Mouse (Mus musculus) spleen, embryonic (tissue): ENCODE results near the gene Lhx5.

Experiments
- CTCF ChIA-PET: fragments of 350-600 bp; sonication (Branson Sonifier 250); formaldehyde crosslinking; loops from one replicate; lab custom pipeline; 2022; lab: Charles Lee

Lhx5 gene

GRCm38 (mm10) chr5:120461902-120462301 is 30.4 kb downstream of the Lhx5 start:
- CTCF ChIA-PET = no interaction called here

GRCm38 (mm10) chr5:120464321-120464720 is 32.8 kb downstream of the Lhx5 start:
- CTCF ChIA-PET = no interaction called here

- CTCF ChIA-PET = no interaction called here
Measured at GRCm38 (mm10) chr5:120465062-120465461, 33.6 kb downstream of the Lhx5 start.

GRCm38 (mm10) chr5:120465860-120466259 is 34.4 kb downstream of the Lhx5 start:
- CTCF ChIA-PET = interaction anchor here (0.6 kb wide), 1 partner anchor 27 kb away, joined by 3 read pairs; no protein-coding TSS in a partner anchor

GRCm38 (mm10) chr5:120467026-120467425 is 35.5 kb downstream of the Lhx5 start:
- CTCF ChIA-PET = no interaction called here

DNA sequence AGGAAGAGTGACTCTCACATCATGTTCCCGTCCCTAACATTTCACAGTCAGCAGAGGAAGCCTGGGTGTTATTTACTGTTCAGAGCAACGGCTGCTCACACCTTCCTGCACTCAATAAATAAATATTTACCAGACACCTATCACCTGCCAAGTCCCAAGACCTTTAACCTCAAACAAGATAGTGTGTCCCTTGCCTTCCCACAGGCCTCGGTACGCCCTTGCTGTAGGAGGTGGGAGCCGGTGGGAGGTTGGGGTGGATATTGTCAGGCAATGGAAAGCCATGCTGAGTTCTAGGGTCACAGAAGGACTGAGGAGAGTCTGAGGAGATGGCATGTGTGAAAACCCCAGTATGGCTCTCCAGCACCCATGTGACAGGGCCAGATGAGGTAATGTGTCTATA is 36.8 kb downstream of the Lhx5 start:
- CTCF ChIA-PET = no interaction called here

DNA sequence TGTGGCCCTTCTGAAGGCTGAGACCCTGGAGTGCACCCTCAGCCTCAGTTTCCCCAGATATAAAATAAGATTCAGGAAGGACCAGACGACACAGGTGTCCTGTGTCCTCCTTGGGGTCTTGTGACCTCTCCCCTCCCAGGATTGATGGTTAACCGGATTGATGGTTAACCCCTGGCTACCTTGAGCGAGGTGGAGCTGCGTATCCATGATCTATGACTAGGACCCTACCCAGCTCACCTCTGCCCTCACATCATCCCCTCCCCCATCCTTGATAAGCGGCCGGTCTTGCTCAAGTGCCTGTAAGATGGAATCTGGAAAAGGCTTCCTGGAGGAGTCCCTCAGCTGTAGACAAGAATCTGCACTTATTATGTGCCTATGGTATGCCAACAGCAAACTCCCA is 37.3 kb downstream of the Lhx5 start:
- CTCF ChIA-PET = no interaction called here

DNA sequence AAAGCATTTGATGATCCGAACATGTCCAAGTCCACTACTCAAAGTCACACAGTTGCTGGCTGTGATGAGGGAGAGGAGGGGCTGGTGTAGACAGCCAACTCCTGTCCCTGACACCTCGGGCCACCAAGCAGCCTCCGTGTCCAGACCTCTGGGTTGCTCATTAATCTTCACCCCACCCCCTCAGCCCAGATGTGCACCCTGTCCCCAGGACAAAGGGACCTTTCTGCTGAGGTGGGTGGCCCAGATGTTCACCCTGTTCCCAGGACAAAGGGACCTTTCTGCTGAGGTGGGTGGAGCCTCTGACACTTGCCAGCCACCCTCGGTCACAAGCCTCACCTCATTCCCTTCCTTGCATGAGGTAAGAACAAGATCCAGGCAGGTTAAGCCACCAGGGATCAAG is 40.0 kb downstream of the Lhx5 start:
- CTCF ChIA-PET = no interaction called here

DNA sequence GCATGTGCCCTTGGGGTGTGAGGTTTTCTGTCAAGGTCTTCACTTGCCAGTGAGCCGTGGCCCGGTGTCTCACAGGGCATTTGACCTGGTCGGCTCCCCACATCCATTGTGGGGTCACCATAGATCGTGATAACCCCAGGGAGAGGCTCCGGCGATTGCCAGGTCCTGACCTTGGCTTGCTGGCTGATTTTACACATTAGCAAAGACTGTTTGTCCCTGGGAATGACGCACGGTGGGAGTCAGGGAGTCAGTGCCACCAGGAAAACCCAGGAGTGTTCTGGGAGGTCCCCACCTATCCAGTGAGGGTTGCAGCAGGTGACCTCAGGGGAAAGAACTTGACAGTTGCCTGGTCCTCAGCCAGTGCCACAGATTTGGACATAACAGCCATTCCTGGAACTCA is 41.3 kb downstream of the Lhx5 start, which contains the start of gene Sdsl:
Gene Sdsl, minus strand, starts transcription at position 41 of the 400 bp plus-strand sequence.
- CTCF ChIA-PET = no interaction called here

- CTCF ChIA-PET = no interaction called here
Measured at GRCm38 (mm10) chr5:120473361-120473760, 41.9 kb downstream of the Lhx5 start.

GRCm38 (mm10) chr5:120475861-120476260 is 44.4 kb downstream of the Lhx5 start:
- CTCF ChIA-PET = no interaction called here

DNA sequence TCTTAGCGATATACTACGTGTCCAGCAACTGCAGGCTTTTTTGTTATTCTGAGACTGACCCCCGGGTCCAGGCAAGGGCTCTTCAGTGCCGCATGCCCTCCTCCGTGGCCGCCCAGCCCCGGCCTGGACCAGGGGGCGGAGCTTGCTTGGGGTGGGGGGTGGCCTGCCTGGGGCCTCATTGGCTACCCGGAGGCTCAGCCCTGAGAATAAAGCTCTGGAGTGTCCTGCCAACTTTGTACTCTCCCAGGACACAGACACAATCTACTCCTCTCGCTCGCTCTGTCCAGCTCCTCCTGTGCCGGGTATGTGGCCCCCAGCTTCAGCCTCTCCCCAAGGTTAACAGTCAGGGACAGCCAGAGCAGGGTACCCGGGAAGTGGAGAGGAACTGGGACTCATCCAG is 44.8 kb downstream of the Lhx5 start, which contains the start of gene Sds:
Gene Sds, plus strand, starts transcription at position 231 of the 400 bp plus-strand sequence.
- CTCF ChIA-PET = no interaction called here

GRCm38 (mm10) chr5:120477993-120478392 is 46.5 kb downstream of the Lhx5 start:
- CTCF ChIA-PET = no interaction called here

DNA sequence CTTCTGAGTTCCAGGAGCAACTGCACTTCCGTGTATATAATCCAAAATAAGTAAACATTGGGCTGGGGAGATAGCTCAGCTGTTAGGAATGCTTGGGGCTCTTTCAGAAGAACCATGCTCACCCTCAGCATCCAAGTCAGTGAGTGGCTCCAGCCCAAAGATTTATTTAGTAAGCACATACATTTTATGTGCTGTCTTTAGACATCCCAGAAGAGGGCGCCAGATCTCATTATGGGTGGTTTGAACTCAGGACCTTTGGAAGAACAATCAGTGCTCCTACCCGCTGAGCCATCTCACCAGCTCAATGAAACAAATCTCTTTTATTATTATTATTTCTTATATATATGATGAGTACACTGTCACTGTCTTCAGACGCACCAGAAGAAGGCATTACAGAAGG is 48.0 kb downstream of the Lhx5 start:
- CTCF ChIA-PET = no interaction called here

DNA sequence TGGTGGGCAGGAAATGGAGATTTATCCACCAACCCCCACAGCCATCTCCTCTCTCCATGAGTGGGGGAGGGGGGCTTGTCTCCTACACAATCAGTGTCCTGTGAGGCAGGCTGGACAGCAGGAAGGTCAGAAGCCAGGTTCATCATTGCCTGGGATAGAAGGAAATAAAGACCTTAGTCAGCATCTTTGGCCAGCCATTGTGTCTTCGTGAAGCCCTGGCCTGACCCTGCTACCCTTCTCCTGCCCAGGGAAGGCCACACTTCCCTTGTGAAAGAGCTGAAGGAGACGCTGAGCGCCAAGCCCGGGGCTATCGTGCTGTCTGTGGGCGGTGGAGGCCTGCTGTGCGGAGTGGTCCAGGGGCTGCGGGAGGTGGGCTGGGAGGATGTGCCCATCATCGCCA is 49.7 kb downstream of the Lhx5 start:
- CTCF ChIA-PET = no interaction called here

DNA sequence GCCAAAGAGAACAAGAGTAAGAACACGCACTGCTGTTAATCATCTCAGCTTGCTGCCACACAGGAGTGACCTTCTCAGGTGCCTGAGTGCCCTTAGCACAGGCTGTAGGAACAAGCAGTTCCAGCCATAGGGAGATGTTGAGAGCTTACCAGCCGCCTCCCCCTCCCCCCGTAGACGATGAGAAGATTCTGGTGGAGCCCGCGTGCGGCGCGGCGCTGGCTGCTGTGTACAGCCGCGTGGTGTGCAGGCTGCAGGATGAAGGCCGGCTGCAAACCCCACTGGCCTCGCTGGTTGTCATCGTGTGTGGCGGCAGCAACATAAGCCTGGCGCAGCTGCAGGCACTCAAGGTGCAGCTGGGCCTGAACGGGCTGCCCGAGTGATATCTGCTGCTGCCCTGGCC is 51.9 kb downstream of the Lhx5 start:
- CTCF ChIA-PET = no interaction called here

GRCm38 (mm10) chr5:120487844-120488243 is 56.3 kb downstream of the Lhx5 start:
- CTCF ChIA-PET = no interaction called here

DNA sequence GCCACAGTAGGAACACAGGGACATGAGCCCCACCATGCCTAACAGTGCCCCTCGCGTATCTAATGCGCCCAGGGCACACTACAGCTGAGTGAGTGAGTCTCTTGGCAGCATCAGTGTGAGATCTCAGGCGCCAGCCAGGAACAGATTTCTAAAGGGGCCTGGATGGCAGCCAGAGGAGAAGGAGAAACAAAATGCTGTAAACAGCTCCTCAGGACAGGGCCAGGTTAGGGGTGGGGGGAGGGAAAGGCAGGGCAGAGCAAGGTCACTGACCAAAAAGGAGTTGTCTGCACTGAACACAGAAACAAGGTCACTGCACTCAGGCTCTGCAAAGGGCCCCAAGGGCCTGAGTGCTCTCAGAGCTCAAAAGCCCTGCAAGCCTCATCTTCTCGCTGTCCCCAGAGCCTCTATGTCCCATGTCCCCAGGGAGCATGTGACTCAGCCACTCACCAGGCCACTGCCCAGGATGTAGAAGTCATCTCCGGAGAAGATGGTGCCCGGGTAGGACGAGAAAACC is 59.2 kb downstream of the Lhx5 start:
- CTCF ChIA-PET = no interaction called here
